Mouse (Mus musculus) liver, embryonic 14.5 days (tissue): Measurements from ENCODE around the gene Sf3a2.

ENCODE experiments used
- CTCF ChIP-seq: IDR thresholded peaks from 2 replicates; pipeline ENCODE4 v1.5.1; 2016; ENCODE audit warnings: antibody characterized with exemption, low read depth, control low read depth
- EP300 ChIP-seq: IDR thresholded peaks from 2 replicates; pipeline ENCODE4 v1.6.1; 2016; ENCODE audit warnings: antibody characterized with exemption, low read depth

- TF ChIP-seq EP300 (no peak), CTCF (no peak)
Observed at GRCm38 (mm10) chr10:80814800-80815199, 16.8 kb downstream of the Sf3a2 start.
